ENCODE assay signal across 20 mouse cellular contexts in genomic region chr10:69225951-69226350, GRCm38 (mm10). TPM values are rescaled to one million over a fixed set of nuclear protein-coding genes. Genes with fewer than 3 reads are reported as not detected.
DNase-seq lines count a peak whose midpoint lies in the region; ATAC-seq and TF ChIP-seq lines count a peak whose summit lies in the region.
"Had no signal": no experiment of that assay in that cellular context is flagged by ENCODE, and none has a peak within 500 bp of the region (broad histone marks: within the 10 kb centered on the region; RNA-seq: fewer than 3 reads in every experiment).

No protein-coding gene starts in this region.

- no peaks in the 10 kb centered on the region for H3K27me3 ChIP-seq in heart, embryonic 12.5 days (replicated peaks)
- no peaks in the 10 kb centered on the region for H3K27me3 ChIP-seq in heart, postnatal 0 days (ENCODE audit: control insufficient read depth, insufficient read depth, low read length)
- no peaks in the 10 kb centered on the region for H3K27me3 ChIP-seq in lung, embryonic 16.5 days (ENCODE audit: control insufficient read depth, insufficient read depth, low read depth, low read length)
- H3K27me3 ChIP-seq: embryonic facial prominence, embryonic 13.5 days; forebrain, embryonic 12.5 days; hindbrain, embryonic 13.5 days had no signal

- no peak for DNase-seq in heart, adult 18-20 months
- DNase-seq in heart, postnatal 0 days (ENCODE audit: low spot score): peak; percentile 11
- DNase-seq in heart, adult 8-10 months (ENCODE audit: low spot score): no peak
- no peak for DNase-seq in lung, adult 2 months
- DNase-seq in right cerebral cortex, adult 18-20 months: no peak
- DNase-seq: adrenal gland, adult 2 months; adrenal gland, postnatal 25 days; cerebellum, adult 18-20 months; cerebellum, adult 9-11 months; cerebellum, postnatal 36 days; gastrocnemius, postnatal 36 days; kidney, adult 11 months had no signal

- no peak overlapping the region for H3K4me2 ChIP-seq in heart, embryonic 12.5 days
- no peak overlapping the region for H3K4me2 ChIP-seq in heart, postnatal 0 days (ENCODE audit: low read depth, low read length)
- no peak overlapping the region for H3K4me2 ChIP-seq in lung, embryonic 16.5 days (ENCODE audit: low read depth, low read length)
- H3K4me2 ChIP-seq: embryonic facial prominence, embryonic 13.5 days; forebrain, embryonic 12.5 days; hindbrain, embryonic 13.5 days had no signal

- peaks cover 19% of the 10 kb centered on the region for H3K4me1 ChIP-seq in heart, embryonic 12.5 days (replicated peaks)
- 0 out of 2 replicates have a peak, but pooled peaks cover 13% of the 10 kb centered on the region for H3K4me1 ChIP-seq in heart, postnatal 0 days (ENCODE audit: control insufficient read depth, insufficient read depth)
- H3K4me1 ChIP-seq in lung, embryonic 16.5 days (replicated peaks; ENCODE audit: control insufficient read depth, insufficient read depth, low read length): no peaks in the 10 kb centered on the region
- H3K4me1 ChIP-seq in lung, adult 2 months (ENCODE audit: control insufficient read depth, insufficient read depth, low read length): peaks cover 2% of the 10 kb centered on the region; the same call in 1 of the 2 replicates
- H3K4me1 ChIP-seq: embryonic facial prominence, embryonic 13.5 days; forebrain, embryonic 12.5 days; hindbrain, embryonic 13.5 days had no signal

- WGBS in heart, embryonic 12.5 days: 49% methylated on average over 8 of the region's 8 CpGs
- 35% methylated on average over 8 of the region's 8 CpGs for WGBS in heart, postnatal 0 days
- 50% methylated on average over 8 of the region's 8 CpGs for WGBS in lung, embryonic 16.5 days
- 75% methylated on average over 8 of the region's 8 CpGs for WGBS in lung, adult 2 months

- no peak for TF ChIP-seq CTCF in heart, postnatal 0 days (IDR thresholded peaks at IDR 0.05; ENCODE audit: low read depth)
- no peak for TF ChIP-seq CTCF in lung, adult 2 months (IDR thresholded peaks at IDR 0.05; ENCODE audit: insufficient read depth, low read length)

- no peak overlapping the region for H3K27ac ChIP-seq in heart, embryonic 12.5 days (ENCODE audit: poor library complexity, severe bottlenecking)
- H3K27ac ChIP-seq in heart, postnatal 0 days (ENCODE audit: low read depth): no peak overlapping the region
- H3K27ac ChIP-seq in lung, embryonic 16.5 days (ENCODE audit: low read length): peak overlapping the region; percentile 53
- H3K27ac ChIP-seq: embryonic facial prominence, embryonic 13.5 days; forebrain, embryonic 12.5 days; heart, adult 2 months; hindbrain, embryonic 13.5 days; hindbrain, postnatal 0 days had no signal

- H3K9ac ChIP-seq in heart, embryonic 12.5 days: no peak overlapping the region
- H3K9ac ChIP-seq in heart, postnatal 0 days (replicated peaks; ENCODE audit: low read depth, low read length): 0 out of 2 replicates have a peak overlapping the region, but pooled peaks have one; percentile 1
- no peak overlapping the region for H3K9ac ChIP-seq in lung, embryonic 16.5 days (ENCODE audit: low read length)
- H3K9ac ChIP-seq: embryonic facial prominence, embryonic 13.5 days; forebrain, embryonic 12.5 days; hindbrain, embryonic 13.5 days had no signal

- peak; percentile 36; the same call in 1 of the 2 replicates for ATAC-seq in heart, embryonic 12.5 days (ENCODE audit: insufficient number of reproducible peaks, low FRiP score)
- peak; percentile 47; the same call in 1 of the 2 replicates for ATAC-seq in heart, postnatal 0 days (ENCODE audit: insufficient read depth, low read depth)
- peak; percentile 43 for ATAC-seq in lung, embryonic 16.5 days (ENCODE audit: low read depth)
- ATAC-seq: forebrain, embryonic 16.5 days; hindbrain, postnatal 0 days had no signal

- H3K4me3 ChIP-seq in heart, embryonic 12.5 days: no peak overlapping the region
- H3K4me3 ChIP-seq in heart, postnatal 0 days (ENCODE audit: low read depth, low read length): no peak overlapping the region
- H3K4me3 ChIP-seq in lung, embryonic 16.5 days (ENCODE audit: low read length): no peak overlapping the region
- H3K4me3 ChIP-seq in lung, adult 2 months (replicated peaks; ENCODE audit: extremely low read depth, low read depth, low read length): no peak overlapping the region
- H3K4me3 ChIP-seq: embryonic facial prominence, embryonic 13.5 days; forebrain, embryonic 12.5 days; heart, adult 2 months; hindbrain, embryonic 13.5 days had no signal

- H3K36me3 ChIP-seq in heart, embryonic 12.5 days: peaks cover 13% of the 10 kb centered on the region
- H3K36me3 ChIP-seq in heart, postnatal 0 days (replicated peaks; ENCODE audit: control insufficient read depth, insufficient read depth, low read length): peaks cover 16% of the 10 kb centered on the region
- no peaks in the 10 kb centered on the region for H3K36me3 ChIP-seq in lung, embryonic 16.5 days (ENCODE audit: control insufficient read depth, insufficient read depth, low read length)
- H3K36me3 ChIP-seq: forebrain, embryonic 12.5 days; hindbrain, embryonic 13.5 days had no signal

- no peak for TF ChIP-seq EP300 in heart, postnatal 0 days (IDR thresholded peaks at IDR 0.05; ENCODE audit: low read depth)

- TF ChIP-seq POLR2A in lung, adult 2 months (IDR thresholded peaks at IDR 0.05; ENCODE audit: borderline replicate concordance, extremely low read depth, low read depth, low read length): no peak

- no peaks in the 10 kb centered on the region for H3K9me3 ChIP-seq in heart, embryonic 12.5 days (replicated peaks)
- no peaks in the 10 kb centered on the region for H3K9me3 ChIP-seq in heart, postnatal 0 days (replicated peaks; ENCODE audit: control insufficient read depth, low read length)
- no peaks in the 10 kb centered on the region for H3K9me3 ChIP-seq in lung, embryonic 16.5 days (ENCODE audit: control insufficient read depth, low read length)
- H3K9me3 ChIP-seq: embryonic facial prominence, embryonic 13.5 days; forebrain, embryonic 12.5 days; hindbrain, embryonic 13.5 days had no signal

RNA-seq across cellular contexts. Expression of gene A930033H14Rik, which starts 13.1 kb away (rescaled TPM):
- 1.9 TPM in 2 replicates for polyA plus RNA-seq in heart, embryonic 12.5 days (2016; fragmentation: Nextera tagmentation; extraction: Ambion mirVana)
- total RNA-seq in heart, adult 18-20 months (2021): under 1 TPM; 0.72 to 0.85 TPM
- 1.5 and 1.7 TPM in 2 replicates for total RNA-seq in heart, postnatal 0 days (2014; rRNA removed; ENCODE audit: low replicate concordance)
- 2.2 and 2.3 TPM in 2 replicates for polyA plus RNA-seq in heart, postnatal 0 days (2015; fragmentation: Nextera tagmentation; extraction: Ambion mirVana)
- total RNA-seq in heart, adult 8-10 months (2022): 1 to 10 TPM in 2 of 4 experiments, under 1 TPM in 2; 0.75 to 1.7 (median 1.1) TPM
- 1.2 and 1.5 TPM in 2 replicates for polyA plus RNA-seq in lung, embryonic 16.5 days (2015; fragmentation: Nextera tagmentation; extraction: Ambion mirVana)
- 0.53 and 1.0 TPM in 2 replicates for polyA plus RNA-seq in lung, adult 2 months (2012; rRNA removed)
